Mouse (Mus musculus): ENCODE results near the gene Cbx7.

DNA sequence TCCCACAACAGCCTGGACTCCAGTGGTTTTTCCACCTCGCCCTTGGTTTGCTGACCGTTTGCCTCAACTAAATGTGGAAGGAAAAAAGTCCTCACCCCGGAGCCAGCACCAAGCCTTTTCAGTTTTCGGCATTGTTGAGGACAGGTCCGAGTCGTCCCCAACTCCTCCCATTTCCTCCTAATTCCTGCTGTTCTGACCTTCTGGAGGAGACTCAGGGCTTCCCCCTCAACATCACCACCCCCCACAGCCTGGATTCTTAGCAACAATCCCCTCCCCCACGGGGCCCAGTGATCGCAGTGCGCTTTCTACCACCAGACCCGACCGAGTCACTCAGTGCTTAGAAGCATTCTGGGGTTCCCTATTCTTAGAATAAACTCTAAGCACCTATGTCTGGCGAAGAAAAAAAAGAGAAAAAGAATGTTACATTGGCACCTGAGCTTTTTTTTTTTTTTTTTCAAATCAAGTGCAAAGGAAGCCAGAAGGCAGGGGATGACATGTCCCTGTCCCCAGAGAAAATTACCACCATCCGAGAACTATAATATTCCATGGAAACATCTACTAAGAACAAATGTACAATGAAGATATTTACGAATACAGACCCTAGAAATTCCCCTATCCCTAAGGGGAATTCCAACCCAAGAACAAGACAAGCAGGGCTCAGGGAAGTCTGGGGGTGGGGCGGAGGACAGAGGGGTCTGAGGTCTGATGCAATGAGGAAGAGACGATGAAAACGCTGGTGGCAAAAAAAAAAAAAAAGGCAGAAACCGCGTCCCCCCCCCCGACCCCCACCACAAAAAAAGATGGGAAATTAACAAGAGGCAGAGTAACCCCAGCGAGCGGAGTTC lies 37.0 kb downstream of the Cbx7 start:
- no peak for TF ChIP-seq EP300 (IDR thresholded peaks at IDR 0.05)
- TF ChIP-seq CTCF (IDR thresholded peaks at IDR 0.05), result no peak

All from lung, postnatal 0 days (tissue).